Mouse (Mus musculus) large intestine, adult 2 months (tissue): ENCODE measurements at regions not wholly inside any gene's neighbourhood (a gene's known extent, or its start where the extent isn't known, plus 50 kb on each side); places are given as distances from the start of the nearest gene placed in this dataset.

Source experiments
- DNase-seq: peaks from one replicate; pipeline ENCODE4 v3.0.0-alpha.2; 2012; ENCODE audit warnings: low read depth, low spot score
- WGBS: fragments of 180-500 bp; shearing (Covaris S2); methylation state at CpG from one replicate; pipeline ENCODE4 v1.1.7; 2018; 5-methylcytosine and 5-hydroxymethylcytosine counted together

GRCm38 (mm10) chr15:5414401-5414800 lies 170.4 kb upstream of the Ptger4 start:
- DNase-seq: no peak
- 69% methylated on average over 5 of the region's 5 CpGs for WGBS

DNA sequence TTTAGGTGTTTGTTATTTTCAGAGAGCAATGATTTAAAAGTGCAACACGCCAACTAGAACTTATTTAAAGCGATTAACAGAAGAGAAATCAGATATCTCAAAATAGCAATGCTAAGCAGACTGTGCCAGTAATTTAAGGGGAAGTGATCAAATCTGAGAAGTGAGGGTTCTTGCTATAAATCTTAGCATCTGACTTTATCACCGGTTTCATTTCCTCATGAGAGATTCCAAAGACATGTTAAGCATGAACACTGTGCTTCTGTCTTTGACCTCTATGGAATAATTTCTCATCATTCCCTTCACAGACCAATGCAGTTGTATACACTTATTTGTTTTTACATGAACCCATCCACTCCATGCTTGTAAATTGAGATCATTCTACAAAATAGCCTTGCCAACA lies 172.0 kb upstream of the Ptger4 start:
- DNase-seq: no peak
- WGBS: 79% methylated on average over 3 of the region's 3 CpGs

- no peak for DNase-seq
- WGBS: 80% methylated on average over 3 of the region's 3 CpGs
Observed at GRCm38 (mm10) chr15:5426641-5427040, 182.7 kb upstream of the Ptger4 start.

GRCm38 (mm10) chr15:5427319-5428048 lies 183.5 kb upstream of the Ptger4 start:
- DNase-seq: no peak
- 79% methylated on average over 7 of the region's 7 CpGs for WGBS

DNA sequence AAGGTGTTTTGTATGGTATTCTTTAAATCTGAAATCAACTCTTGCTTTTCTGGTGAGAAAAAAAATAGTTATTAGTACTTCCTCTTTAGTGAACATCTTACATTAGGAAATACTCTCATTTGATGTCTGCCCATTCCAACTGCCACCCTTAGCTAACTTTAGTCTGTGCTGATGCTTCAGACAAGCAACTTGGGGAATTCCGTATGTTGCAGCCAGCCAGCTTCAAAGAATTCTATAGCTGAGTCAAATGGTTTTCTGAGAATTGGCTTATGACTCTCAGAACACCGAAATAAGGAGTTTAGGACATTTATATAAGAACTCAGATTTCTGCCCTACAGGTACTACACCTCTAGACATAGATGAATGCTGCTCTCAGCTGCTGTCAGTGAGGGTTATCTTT lies 188.0 kb upstream of the Ptger4 start:
- 78% methylated on average over 2 of the region's 2 CpGs for WGBS
- no peak for DNase-seq

DNA sequence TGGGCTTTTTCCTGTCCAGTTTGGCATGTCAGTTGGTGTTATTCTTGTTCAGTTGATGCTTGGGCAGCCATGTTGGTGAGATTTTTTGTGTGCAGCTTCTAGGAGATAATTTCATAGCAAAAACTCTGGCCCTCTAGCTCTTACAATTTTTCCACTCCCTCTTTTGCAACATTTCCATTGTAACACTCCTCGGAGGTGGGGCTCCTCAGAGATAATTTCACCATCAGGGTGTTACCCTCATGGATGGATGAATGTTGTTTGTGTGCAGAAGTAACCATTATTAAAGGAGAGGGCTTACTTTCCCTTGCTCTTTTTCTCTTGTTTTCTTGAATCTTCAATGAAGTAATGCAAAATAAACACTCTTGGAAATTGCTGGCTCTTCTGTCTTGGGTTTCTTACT lies 193.0 kb upstream of the Ptger4 start:
- WGBS: 64% methylated on average over 1 of the region's 1 CpGs
- DNase-seq: no peak

GRCm38 (mm10) chr15:5446040-5446755 lies 202.2 kb upstream of the Ptger4 start:
- WGBS: 61% methylated on average over 9 of the region's 9 CpGs

GRCm38 (mm10) chr15:5446756-5447314 lies 202.8 kb upstream of the Ptger4 start:
- 58% methylated on average over 4 of the region's 4 CpGs for WGBS
- DNase-seq: no peak

More at GRCm38 (mm10) chr15:5446040-5446755, 202.2 kb upstream of the Ptger4 start:
- DNase-seq: no peak

DNA sequence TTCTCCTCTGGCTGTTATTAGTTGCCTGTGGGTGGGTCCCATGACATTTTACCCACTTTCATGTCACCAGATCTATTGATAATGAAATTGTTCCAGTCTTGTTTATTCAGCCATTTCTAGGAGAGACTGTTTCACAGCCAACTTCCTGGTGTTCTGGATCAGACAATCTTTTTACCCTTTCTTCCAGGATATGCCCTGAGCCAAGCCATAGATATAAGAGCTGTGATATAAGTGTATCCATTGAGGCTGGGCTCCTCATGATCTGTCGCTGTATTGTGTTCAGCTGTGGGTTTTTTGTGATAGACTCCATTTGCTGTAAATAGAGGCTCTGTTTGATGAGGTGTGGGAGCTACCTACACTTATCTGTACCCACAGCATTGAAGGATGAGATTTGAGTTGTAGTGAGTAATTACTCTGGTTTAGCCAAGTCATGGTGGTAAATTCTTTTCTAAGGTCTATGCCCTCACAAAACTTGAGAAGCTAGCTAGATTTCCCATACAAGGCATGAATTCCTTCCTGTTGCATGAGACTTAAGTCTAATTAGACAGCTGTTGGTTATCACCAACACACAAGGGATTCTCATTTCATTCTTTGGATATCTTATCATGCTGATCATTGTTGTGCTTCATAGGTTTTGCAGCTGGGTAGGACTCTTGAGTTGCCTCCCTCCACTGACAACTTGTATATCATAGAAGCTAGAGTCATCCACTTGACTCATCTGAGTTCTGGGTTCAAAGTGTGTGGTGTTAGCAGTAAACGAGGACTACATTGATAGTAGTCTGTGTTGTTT lies 203.9 kb upstream of the Ptger4 start:
- 77% methylated on average over 2 of the region's 2 CpGs for WGBS
- DNase-seq: no peak

DNA sequence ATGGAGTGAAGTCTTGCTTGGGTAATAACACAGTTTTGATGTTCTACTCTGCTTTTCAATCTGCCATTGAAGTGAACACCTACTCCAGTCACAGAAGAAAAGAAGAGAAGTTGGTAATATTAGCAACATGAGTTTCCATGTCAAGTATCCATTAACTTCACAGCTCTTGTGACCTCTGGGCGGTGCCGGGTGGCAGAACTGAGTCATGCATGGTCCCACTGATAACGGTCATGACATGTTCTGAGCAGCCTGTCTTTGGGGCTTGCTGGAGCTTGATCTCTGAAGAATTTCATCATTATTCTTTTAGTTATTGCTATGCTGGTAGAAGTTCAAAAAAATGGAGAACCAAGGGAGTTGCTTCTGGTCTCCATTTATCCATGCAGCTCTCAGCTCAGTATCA lies 215.1 kb upstream of the Ptger4 start:
- 90% methylated on average over 3 of the region's 3 CpGs for WGBS

DNA sequence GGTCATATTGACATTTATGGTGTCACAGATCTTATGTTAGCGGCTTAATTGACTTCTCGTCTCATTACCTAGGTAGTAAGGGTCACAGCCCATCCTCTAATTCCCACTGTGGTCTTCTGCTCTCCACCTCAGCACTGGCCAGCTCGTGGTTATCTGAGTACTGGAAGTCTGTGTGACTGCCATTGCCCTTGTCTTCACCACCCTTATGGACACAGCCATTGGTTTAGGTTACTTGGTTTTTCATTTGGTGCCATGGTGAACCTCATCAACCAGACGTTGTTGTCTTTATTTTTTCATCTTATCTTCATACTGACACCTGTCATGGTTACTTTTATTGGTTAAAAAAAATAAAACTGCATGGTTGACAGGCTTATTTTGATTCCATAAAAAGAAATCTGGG lies 215.6 kb upstream of the Ptger4 start:
- WGBS: 92% methylated on average over 4 of the region's 4 CpGs
- no peak for DNase-seq

More for the DNA sequence above, 215.1 kb upstream of the Ptger4 start:
- DNase-seq: no peak

- DNase-seq: no peak
- 90% methylated on average over 3 of the region's 3 CpGs for WGBS
Observed at GRCm38 (mm10) chr15:5462651-5463050, 218.7 kb upstream of the Ptger4 start.

- DNase-seq: no peak
- 83% methylated on average over 5 of the region's 5 CpGs for WGBS
Observed at GRCm38 (mm10) chr15:5464732-5465131, 220.7 kb upstream of the Ptger4 start.

DNA sequence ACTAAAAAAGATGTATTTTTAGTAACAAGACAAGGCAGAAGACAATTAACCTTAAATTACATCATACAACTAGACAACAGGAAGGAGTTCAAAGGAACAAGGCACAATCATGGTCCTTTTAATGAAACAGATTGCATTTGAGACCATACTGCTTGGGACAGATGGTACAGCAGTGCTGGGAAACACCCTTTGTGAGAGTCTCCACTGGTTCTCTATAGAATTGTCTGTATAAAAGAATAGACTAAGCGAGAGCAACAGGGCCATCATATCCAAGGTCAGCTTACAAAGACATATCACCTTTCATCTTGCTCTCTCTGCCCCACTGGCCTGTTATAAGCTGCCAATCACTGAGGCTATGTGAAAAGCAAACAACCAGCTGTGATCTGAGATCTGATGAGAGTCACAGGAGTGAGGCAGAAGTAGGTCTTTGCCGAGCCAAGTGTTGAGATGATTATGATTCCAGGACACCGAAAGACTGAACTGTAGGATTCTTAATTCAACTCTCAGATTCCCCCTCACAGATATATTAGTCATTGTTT lies 224.6 kb upstream of the Ptger4 start:
- 73% methylated on average over 3 of the region's 3 CpGs for WGBS
- DNase-seq: no peak

- DNase-seq: no peak
- WGBS: 45% methylated on average over 1 of the region's 1 CpGs
Observed at GRCm38 (mm10) chr15:5475389-5475995, 231.5 kb upstream of the Ptger4 start.

GRCm38 (mm10) chr15:5493286-5493685 lies 249.3 kb upstream of the Ptger4 start:
- no peak for DNase-seq
- 62% methylated on average over 3 of the region's 3 CpGs for WGBS

DNA sequence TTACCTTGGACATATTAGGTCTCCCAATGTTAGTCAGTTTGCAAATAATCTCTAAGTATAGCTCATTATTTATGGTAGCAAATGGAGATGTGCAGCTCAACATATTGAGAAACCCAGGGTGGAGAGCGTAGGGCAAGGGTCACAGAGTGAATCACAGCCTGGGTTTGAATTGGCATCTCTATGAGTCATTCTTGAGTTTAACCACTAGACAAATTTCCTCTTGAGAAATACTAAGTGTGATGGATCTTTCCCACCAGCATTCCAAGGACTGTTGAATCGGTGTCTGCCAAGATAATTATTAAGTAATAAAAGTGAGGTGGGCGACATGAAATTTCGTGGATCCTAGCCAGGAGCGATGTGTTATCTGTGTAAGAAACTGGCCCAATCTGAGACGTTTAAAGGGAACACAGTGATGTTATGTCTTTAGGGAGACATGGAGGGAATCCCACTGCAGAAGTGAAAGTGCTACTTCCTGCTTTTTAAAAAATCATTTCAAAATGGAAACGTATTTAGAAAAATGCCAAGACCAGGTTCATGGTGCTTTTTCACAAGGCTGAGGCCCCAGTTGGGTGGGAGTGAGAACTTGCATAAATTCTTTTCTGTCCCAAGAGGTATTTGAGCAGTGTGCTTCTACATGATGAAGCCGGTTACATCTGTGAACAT lies 251.3 kb upstream of the Ptger4 start:
- DNase-seq: no peak
- WGBS: 55% methylated on average over 8 of the region's 8 CpGs

- 90% methylated on average over 2 of the region's 2 CpGs for WGBS
- DNase-seq: no peak
Observed at GRCm38 (mm10) chr15:5495954-5496353, 252.0 kb upstream of the Ptger4 start.

DNA sequence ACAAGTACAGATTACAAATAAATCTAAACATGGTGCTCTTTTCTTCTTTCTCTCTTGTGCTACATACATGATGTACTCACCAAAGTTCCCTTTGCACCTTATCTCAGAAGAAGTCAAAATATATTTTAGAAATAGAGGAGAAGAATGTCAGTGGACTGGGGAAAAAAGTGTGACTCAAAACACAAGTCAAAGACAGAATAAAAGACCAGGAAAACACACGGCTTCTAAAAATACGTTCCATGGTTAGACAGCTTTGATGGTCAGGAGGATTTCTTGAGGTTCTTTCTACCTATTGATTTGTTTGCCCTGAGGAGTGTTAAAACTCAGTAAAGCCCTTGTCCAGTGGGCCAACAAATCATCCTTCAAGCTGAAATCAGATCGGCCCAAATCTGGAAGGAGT lies 260.5 kb upstream of the Ptger4 start:
- no peak for DNase-seq
- 81% methylated on average over 3 of the region's 3 CpGs for WGBS
